Mouse (Mus musculus) gastrocnemius, adult 8-10 months (tissue): ENCODE data around the gene Pask. TPM values are rescaled to one million over a fixed set of nuclear protein-coding genes. Genes with fewer than 3 reads are reported as not detected.

Experiments
- DNase-seq, 2 experiments: peaks; one replicate each; pipeline ENCODE4 v3.0.0; 2022; ENCODE audit warnings: low spot score in 2 of 2
- microRNA-seq: library from miRNA; unstranded; fragments of <30 nt; microRNA quantifications from one replicate; pipeline ENCODE4 v1.2.0, GENCODE M21; 2022
- total RNA-seq, 4 experiments: library from RNA; stranded (reverse); gene quantifications; 2 replicates each; pipeline ENCODE4 v1.2.4; 2022

The Pask gene
- total RNA-seq, 4 experiments from 2014 or later = 0.05 to 0.51 (median 0.29) TPM

- no peak for DNase-seq
These were observed 53.5 kb downstream of the Pask start for GRCm38 (mm10) chr1:93289678-93290214.

- DNase-seq = no peak
These were observed 66.2 kb downstream of the Pask start for GRCm38 (mm10) chr1:93277041-93277440.

- no peak for DNase-seq
These were observed 67.7 kb downstream of the Pask start for GRCm38 (mm10) chr1:93275561-93275960.

GRCm38 (mm10) chr1:93272409-93272821 is 70.9 kb downstream of the Pask start:
- DNase-seq = no peak

GRCm38 (mm10) chr1:93271751-93272150 is 71.5 kb downstream of the Pask start:
- DNase-seq = no peak

- DNase-seq = no peak
These were observed 72.6 kb downstream of the Pask start for GRCm38 (mm10) chr1:93270516-93271240.

- no peak for DNase-seq
These were observed 75.0 kb downstream of the Pask start for GRCm38 (mm10) chr1:93268246-93268645.

GRCm38 (mm10) chr1:93267207-93267606 is 76.1 kb downstream of the Pask start:
- no peak for DNase-seq

Small RNA genes lying within 50 kb of the gene (microRNA-seq; reads per million reads assigned to microRNA genes)
- gene Mir6345 (not detected), gene Mir6901 (not detected), gene Mir6902 (not detected)

Other genes with a start within 250 kb of the Pask start
- gene Kif1a, start 241.5 kb downstream of the Pask start, total RNA-seq = 1 to 10 TPM in 2 of 4 experiments, under 1 TPM in 2; 0.63 to 2.3 (median 1.0) TPM
- not detected for gene Agxt, start 208.2 kb downstream of the Pask start, total RNA-seq
- gene 2310007B03Rik, start 182.5 kb downstream of the Pask start, total RNA-seq = not detected
- not detected for gene Crocc2, start 174.8 kb downstream of the Pask start, total RNA-seq
- gene Sned1, start 107.6 kb downstream of the Pask start, total RNA-seq = 1 to 10 TPM; 3.0 to 3.8 (median 3.5) TPM
- gene Mterf4, start 37.6 kb downstream of the Pask start, total RNA-seq = 10 to 100 TPM; 10.7 to 13.5 (median 11.6) TPM
- 10 to 100 TPM; 17.3 to 27.0 (median 22.0) TPM for gene Ppp1r7, start 628 bp downstream of the Pask start, total RNA-seq
- not detected for gene Ano7, start 30.4 kb upstream of the Pask start, total RNA-seq
- 100 to 1,000 TPM; 315 to 387 (median 363) TPM for gene Hdlbp, start 135.3 kb upstream of the Pask start, total RNA-seq
- gene Farp2, start 168.6 kb upstream of the Pask start, total RNA-seq = 10 to 100 TPM; 12.9 to 16.0 (median 15.2) TPM